Mouse (Mus musculus) heart, postnatal 0 days (tissue): ENCODE measurements around the gene Tlk2. TPM values are rescaled to one million over a fixed set of nuclear protein-coding genes. Genes with fewer than 3 reads are reported as not detected.
A peak's percentile ranks its signal among the peaks of the same experiment; 100 is the strongest.

Experiments
- ATAC-seq: fragments of 200-750 bp; cut with Nextera tagmentation; 2 replicates; pipeline ENCODE4 v1.8.0; 2017; ENCODE audit warnings: low read depth, moderate number of reproducible peaks, moderate library complexity; ENCODE audit not compliant: insufficient read depth
- DNase-seq: peaks from one replicate; pipeline ENCODE4 v3.0.0-alpha.2; 2016; ENCODE audit warnings: low spot score
- H3K27ac ChIP-seq: fragments of 300-500 bp; sonication (generic); 2 replicates; pipeline ENCODE4 v1.5.1; 2014; ENCODE audit warnings: low read depth, mild to moderate bottlenecking
- H3K27me3 ChIP-seq: fragments of 300-500 bp; sonication (generic); 2 replicates; pipeline ENCODE4 v1.6.1; 2014; ENCODE audit warnings: low read length, mixed read lengths; ENCODE audit not compliant: control insufficient read depth, insufficient read depth
- H3K36me3 ChIP-seq: fragments of 300-500 bp; sonication (generic); replicated peaks from 2 replicates; pipeline ENCODE4 v1.6.1; 2014; ENCODE audit warnings: low read length, mixed read lengths; ENCODE audit not compliant: control insufficient read depth, insufficient read depth
- H3K4me1 ChIP-seq: fragments of 300-500 bp; sonication (generic); 2 replicates; pipeline ENCODE4 v1.6.1; 2014; ENCODE audit warnings: antibody characterized with exemption; ENCODE audit not compliant: control insufficient read depth, insufficient read depth
- H3K4me2 ChIP-seq: fragments of 300-500 bp; sonication (generic); 2 replicates; pipeline ENCODE4 v1.6.1; 2014; ENCODE audit warnings: low read depth, mild to moderate bottlenecking, low read length, moderate library complexity
- H3K4me3 ChIP-seq: fragments of 300-500 bp; sonication (generic); 2 replicates; pipeline ENCODE4 v1.5.1; 2014; ENCODE audit warnings: low read depth, low read length
- H3K9ac ChIP-seq: fragments of 300-500 bp; sonication (generic); replicated peaks from 2 replicates; pipeline ENCODE4 v1.6.1; 2014; ENCODE audit warnings: low read depth, low read length, mixed read lengths
- H3K9me3 ChIP-seq: fragments of 300-500 bp; sonication (generic); replicated peaks from 2 replicates; pipeline ENCODE4 v1.6.1; 2016; ENCODE audit warnings: low read length; ENCODE audit not compliant: control insufficient read depth
- CTCF ChIP-seq: IDR thresholded peaks from 2 replicates; pipeline ENCODE4 v1.5.1; 2016; ENCODE audit warnings: antibody characterized with exemption, control low read depth, low read depth
- EP300 ChIP-seq: IDR thresholded peaks from 2 replicates; pipeline ENCODE4 v1.6.1; 2016; ENCODE audit warnings: antibody characterized with exemption, low read depth
- WGBS: fragments of 180-500 bp; shearing (Covaris S2); extraction: QIAGEN DNeasy Blood & Tissue Kit; methylation state at CpG from one replicate; pipeline ENCODE4 v1.1.7; 2014; 5-methylcytosine and 5-hydroxymethylcytosine counted together
- polyA plus RNA-seq: library from polyadenylated mRNA; unstranded; fragments of >200 nt; fragmentation: Nextera tagmentation; extraction: Ambion mirVana; gene quantifications from 2 replicates; pipeline ENCODE4 v1.2.1, GENCODE M21; 2015
- total RNA-seq: library from RNA; depleted of rRNA; stranded (reverse); fragments of >200 nt; gene quantifications from 2 replicates; pipeline ENCODE4 v1.2.3, GENCODE M21; 2014; ENCODE audit warnings: low replicate concordance

Gene Tlk2
- total and polyA plus RNA-seq, 2 experiments from 2014 or later: 10.7 to 22.5 TPM

DNA sequence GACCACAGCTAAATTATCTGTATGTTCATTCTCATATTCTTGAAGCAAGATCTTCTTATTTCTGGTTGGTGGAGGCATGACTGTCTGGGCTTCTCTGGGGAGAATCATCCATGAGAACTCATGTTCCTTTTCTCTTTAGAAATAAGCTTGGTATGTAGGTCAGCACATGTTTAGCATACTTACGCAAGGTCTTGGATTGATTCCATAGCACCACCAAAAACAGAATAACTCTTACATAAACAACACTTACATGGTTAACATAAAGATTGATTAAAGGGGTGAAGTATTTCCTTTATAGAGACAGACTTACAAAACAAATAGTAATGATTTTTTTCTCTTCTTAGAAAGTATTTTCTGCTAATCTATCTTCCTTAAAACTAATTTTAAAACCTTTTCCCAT lies 67.8 kb downstream of the Tlk2 start:
- Histone ChIP-seq H3K4me2 (no peak overlapping the region), H3K9ac (no peak overlapping the region), H3K4me1 (no peaks in the 10 kb centered on the region), H3K9me3 (no peaks in the 10 kb centered on the region), H3K27me3 (no peaks in the 10 kb centered on the region), H3K36me3 (peaks cover 70% of the 10 kb centered on the region), H3K4me3 (no peak overlapping the region), H3K27ac (no peak overlapping the region)
- ATAC-seq (no peak), DNase-seq (no peak)
- TF ChIP-seq CTCF: no peak
- no peak for TF ChIP-seq EP300
- WGBS: 74% methylated on average over 1 of the region's 1 CpGs

DNA sequence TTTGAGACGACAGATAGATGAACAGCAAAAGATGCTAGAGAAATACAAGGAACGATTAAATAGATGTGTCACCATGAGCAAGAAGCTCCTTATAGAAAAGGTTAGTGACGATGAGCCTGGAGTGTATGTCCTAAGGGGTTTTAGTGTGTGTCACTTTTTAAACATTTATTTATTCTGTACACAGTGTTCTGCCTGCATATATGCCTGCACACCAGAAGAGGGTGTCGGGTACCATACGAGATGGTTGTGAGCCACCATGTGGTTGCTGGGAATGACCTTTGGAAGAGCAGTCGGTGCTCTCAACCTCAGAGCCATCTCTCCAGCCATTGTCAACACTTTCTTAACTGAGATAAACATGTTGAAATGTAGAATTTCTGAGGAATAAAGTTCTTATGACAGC lies 68.2 kb downstream of the Tlk2 start:
- Histone ChIP-seq H3K4me1 (no peaks in the 10 kb centered on the region), H3K4me3 (no peak overlapping the region), H3K9me3 (no peaks in the 10 kb centered on the region), H3K27ac (no peak overlapping the region), H3K9ac (no peak overlapping the region), H3K4me2 (no peak overlapping the region), H3K36me3 (peaks cover 69% of the 10 kb centered on the region), H3K27me3 (no peaks in the 10 kb centered on the region)
- DNase-seq (no peak), ATAC-seq (no peak)
- no peak for TF ChIP-seq EP300
- TF ChIP-seq CTCF: no peak
- 89% methylated on average over 6 of the region's 6 CpGs for WGBS

DNA sequence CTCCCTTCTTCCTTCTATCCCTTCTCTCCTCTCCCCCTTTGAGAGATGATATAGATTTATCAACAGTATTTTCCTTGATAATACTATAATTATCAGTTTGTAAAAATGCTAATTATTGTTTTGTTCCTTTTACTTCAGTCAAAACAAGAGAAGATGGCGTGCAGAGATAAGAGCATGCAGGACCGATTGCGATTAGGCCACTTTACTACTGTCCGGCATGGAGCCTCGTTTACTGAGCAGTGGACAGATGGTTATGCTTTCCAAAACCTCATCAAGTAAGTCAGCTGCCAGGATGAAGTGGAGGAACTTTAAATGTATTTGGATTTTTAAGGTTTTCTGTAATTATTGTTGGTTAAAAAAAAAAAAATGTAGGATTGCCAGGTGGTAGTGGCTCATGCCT lies 68.7 kb downstream of the Tlk2 start:
- ATAC-seq (no peak), DNase-seq (no peak)
- TF ChIP-seq CTCF: no peak
- no peak for TF ChIP-seq EP300
- Histone ChIP-seq H3K9ac (no peak overlapping the region), H3K4me2 (no peak overlapping the region), H3K36me3 (peaks cover 67% of the 10 kb centered on the region), H3K4me1 (no peaks in the 10 kb centered on the region), H3K4me3 (no peak overlapping the region), H3K27ac (no peak overlapping the region), H3K9me3 (no peaks in the 10 kb centered on the region), H3K27me3 (no peaks in the 10 kb centered on the region)
- WGBS: 97% methylated on average over 5 of the region's 5 CpGs

DNA sequence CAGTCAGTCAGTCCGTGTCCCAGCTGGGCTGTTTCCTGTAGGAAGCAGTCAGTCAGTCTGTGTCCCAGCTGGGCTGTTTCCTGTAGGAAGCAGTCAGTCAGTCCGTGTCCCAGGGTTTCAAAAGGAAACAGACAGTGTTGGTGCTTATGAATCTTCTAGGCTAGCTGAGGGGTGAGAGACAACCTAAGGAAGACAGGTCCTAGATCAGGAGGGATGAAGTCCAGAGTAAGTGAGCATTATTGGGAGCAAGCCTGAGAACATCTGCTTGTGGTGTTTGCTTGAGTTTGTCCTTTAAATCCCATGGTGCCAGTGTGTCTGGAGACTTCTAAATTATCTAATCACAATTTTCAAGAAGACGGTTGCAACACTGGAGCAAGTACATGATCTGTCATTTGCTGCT lies 81.1 kb downstream of the Tlk2 start:
- Histone ChIP-seq H3K27ac (0 out of 2 replicates have a peak overlapping the region, but pooled peaks have one; percentile 43), H3K36me3 (peaks cover 70% of the 10 kb centered on the region)
- no peak for TF ChIP-seq CTCF
- TF ChIP-seq EP300: no peak

DNA sequence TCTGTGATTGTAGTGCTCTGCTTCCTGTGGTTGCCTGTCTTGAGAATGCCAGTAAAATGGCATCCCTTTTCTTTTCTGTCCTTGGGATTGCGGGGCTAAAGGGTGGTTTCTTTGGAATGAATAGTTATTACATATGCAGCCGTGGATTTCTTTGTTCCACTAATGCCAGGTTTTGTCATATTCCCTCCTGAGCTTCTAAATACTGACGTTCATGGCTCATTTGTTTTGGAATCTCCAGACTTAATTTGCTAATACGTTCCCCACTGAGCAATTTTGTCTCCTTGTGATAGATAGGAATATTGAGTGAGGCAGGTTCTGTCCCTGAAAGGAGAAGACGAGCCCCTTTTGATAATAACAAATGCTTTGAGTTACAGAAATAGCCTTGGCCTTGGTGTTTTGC lies 82.5 kb downstream of the Tlk2 start:
- DNase-seq (no peak), ATAC-seq (no peak)
- Histone ChIP-seq H3K4me3 (no peak overlapping the region), H3K9me3 (no peaks in the 10 kb centered on the region), H3K4me1 (no peaks in the 10 kb centered on the region), H3K27ac (no peak overlapping the region), H3K36me3 (peaks cover 62% of the 10 kb centered on the region), H3K4me2 (no peak overlapping the region), H3K27me3 (no peaks in the 10 kb centered on the region), H3K9ac (no peak overlapping the region)
- TF ChIP-seq EP300 (no peak), CTCF (no peak)
- 76% methylated on average over 5 of the region's 5 CpGs for whole genome bisulfite sequencing

More for the DNA sequence above, 81.1 kb downstream of the Tlk2 start:
- Histone ChIP-seq H3K4me3 (no peak overlapping the region), H3K9ac (no peak overlapping the region), H3K9me3 (no peaks in the 10 kb centered on the region), H3K4me2 (no peak overlapping the region), H3K27me3 (no peaks in the 10 kb centered on the region), H3K4me1 (no peaks in the 10 kb centered on the region)
- DNase-seq (no peak), ATAC-seq (no peak)
- 56% methylated on average over 3 of the region's 3 CpGs for WGBS

DNA sequence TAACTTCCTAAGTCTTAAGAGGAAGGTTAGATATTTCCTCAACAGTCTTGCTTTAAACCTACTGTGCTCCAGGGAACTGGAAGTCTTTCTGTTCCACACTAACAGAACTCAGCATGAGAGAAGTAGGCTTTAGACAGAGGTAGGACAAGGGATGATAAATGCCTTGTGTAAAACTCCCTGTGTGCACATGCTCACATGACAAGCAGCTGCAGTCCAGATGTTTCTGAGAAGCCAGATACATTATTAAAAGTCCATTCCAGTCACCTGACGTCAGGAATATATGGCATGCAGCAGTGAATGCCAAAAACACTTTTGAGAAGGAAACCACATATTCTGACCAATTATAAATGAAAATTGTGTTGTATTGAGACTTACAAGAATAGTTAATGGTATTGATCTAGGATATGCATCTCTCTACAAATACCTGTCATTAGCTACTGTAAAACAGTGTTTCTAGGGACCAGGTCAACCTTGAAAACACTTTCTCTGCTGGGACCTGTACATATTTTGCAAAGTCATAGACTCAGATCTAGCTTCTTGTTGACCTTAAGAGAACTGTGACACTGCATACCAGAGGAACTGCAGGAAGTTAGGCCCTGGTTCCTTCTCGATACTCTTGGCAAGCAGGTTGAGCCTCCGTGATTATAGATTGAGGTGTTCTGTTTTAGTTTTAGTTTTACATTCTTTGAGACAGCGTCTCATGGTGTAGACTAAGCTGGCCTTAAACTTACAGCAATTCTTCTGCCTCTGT lies 83.2 kb downstream of the Tlk2 start:
- H3K27ac ChIP-seq: no peak overlapping the region
- no peaks in the 10 kb centered on the region for H3K9me3 ChIP-seq
- WGBS: 66% methylated on average over 4 of the region's 4 CpGs
- H3K4me2 ChIP-seq: no peak overlapping the region
- no peak overlapping the region for H3K9ac ChIP-seq
- ATAC-seq: no peak
- no peak for TF ChIP-seq EP300
- TF ChIP-seq CTCF: no peak
- H3K4me3 ChIP-seq: no peak overlapping the region
- no peaks in the 10 kb centered on the region for H3K27me3 ChIP-seq
- H3K36me3 ChIP-seq: peaks cover 64% of the 10 kb centered on the region
- H3K4me1 ChIP-seq: no peaks in the 10 kb centered on the region
- DNase-seq: peak; percentile 26
